Mouse (Mus musculus) heart, postnatal 0 days (tissue): ENCODE measurements at regions not wholly inside any gene's neighbourhood (a gene's known extent, or its start where the extent isn't known, plus 50 kb on each side); places are given as distances from the start of the nearest gene placed in this dataset.

Experiments used
- CTCF ChIP-seq: IDR thresholded peaks from 2 replicates; pipeline ENCODE4 v1.5.1; 2016; ENCODE audit warnings: antibody characterized with exemption, control low read depth, low read depth
- EP300 ChIP-seq: IDR thresholded peaks from 2 replicates; pipeline ENCODE4 v1.6.1; 2016; ENCODE audit warnings: antibody characterized with exemption, low read depth

DNA sequence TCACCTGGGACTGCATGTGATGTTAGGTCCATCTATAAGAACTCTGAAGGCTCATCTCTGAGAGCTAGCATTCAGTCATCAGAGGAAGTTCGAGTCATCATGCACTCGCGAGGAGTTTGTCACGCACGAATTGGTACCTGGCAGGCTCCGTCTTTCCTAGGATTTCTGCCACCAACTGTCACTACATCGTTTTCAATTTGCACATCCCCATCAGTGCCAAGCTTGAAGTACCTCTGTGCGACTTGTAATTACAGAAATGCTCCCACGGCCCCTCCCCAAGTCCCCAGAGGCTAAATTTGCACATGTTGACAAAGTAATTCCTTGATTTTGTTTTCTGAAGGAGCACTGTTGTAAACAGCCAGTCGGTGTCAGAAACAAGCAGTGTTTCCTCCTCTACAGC is 372.2 kb upstream of the Id2 start:
- TF ChIP-seq CTCF (no peak), EP300 (no peak)
